Mouse (Mus musculus): ENCODE data around the gene Tada2a.
A peak's percentile ranks its signal among the peaks of the same experiment; 100 is the strongest.

Gene Tada2a

DNA sequence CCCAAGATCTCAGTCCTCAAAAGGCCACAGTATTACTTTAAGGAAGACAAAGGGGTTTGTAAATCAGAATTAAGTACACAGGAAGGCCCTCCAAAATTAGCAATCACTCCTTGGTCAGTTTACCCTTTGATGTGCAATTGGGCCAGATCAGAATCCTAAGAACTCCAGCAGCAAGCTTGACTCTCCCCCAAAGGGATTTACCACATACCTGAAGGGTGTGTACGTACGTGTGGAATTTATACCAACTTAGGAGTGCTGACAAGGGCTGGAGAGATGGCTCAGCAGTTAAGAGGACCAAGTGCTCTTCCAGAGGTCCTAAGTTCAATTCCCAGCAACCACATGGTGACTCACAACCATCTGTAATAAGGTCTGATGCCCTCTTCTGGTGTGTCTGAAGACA is 67.5 kb downstream of the Tada2a start:
- DNase-seq = no peak

DNA sequence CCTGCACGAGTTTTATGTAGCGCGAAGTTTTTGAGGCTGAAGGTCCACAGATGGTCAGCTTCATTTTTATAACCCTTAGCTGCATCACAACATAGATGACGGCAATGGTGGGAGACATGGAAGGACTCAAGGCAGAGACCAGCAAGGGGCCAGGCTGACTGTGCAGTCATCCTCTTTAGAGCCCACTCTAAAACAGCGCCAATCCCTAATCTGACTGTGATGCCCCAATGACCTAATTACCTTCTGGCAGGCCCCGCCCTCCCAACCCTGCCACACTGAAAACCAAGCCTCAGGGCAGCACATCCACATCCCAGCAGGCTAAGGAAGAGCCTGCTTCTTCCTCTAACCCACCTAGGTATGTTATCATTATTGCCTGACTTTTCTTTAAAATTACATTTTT is 68.8 kb downstream of the Tada2a start:
- DNase-seq = no peak

DNA sequence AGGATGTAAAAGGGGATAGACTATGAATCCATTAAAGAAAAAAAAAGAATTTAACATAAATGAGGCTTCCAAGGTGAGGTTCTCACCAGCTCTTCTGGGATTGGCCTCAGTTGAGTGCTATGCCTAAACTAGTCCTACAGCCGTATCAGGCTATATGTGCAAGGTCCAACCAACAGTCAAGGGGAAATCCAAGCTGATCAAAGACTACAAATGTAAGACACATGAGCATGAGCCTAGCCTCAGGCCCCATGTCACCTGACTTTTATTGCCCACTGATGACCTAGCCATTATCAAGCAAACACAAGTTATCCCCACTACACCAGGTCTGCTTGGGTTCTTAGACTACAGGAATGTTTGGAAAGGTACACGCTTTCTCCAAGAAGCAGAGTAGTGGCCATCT is 69.6 kb downstream of the Tada2a start:
- DNase-seq = no peak

DNA sequence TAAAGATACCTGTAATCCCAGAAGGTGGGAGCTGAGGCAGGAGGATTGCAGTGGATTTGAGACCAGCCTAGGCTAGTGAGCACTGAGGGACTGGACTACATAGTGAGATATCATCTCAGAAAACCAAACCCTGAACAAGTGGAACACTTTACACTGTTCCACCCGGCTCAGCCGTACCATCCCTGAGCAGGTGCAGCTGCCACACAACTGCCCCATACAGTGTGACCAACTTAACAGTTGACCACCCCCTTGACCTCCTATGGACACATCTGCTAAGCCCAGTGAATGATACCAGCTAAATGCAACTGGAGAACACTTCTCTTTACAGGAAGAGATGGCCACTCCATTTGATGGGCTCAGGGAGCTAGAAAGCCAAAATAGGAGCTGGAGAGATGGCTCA is 72.0 kb downstream of the Tada2a start:
- DNase-seq = no peak

DNA sequence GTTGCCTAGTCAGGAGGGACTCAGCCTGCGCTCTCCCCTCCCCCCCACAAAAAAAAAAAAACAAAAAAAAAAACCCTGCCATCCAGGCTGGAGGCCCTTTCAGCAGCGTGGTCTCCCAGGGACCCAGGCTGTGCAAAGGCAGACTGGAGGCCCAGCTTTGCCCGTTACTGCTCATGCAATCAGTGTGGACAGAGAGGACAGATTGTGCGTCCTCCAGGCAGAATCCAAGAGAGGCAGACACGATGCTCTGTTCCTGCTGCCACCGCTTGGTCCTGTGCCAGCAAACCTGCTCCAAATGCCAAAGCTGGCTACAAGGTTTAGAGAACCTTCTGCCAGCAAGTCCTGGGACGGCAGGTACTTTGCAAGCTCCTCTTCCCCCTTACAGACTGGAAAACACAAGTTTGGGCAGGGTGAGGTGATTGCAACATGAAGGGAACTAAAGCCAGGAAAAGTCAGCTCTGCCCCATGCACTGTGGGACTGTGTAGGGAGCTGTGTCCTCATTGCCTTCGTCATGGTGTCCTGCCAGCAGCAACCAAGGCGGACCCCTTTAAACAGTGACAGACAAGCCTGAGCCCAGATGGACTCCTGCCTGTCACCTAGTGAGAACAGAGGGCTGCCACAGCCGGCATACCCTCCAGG is 75.8 kb downstream of the Tada2a start:
- peak; percentile 43 for DNase-seq

DNA sequence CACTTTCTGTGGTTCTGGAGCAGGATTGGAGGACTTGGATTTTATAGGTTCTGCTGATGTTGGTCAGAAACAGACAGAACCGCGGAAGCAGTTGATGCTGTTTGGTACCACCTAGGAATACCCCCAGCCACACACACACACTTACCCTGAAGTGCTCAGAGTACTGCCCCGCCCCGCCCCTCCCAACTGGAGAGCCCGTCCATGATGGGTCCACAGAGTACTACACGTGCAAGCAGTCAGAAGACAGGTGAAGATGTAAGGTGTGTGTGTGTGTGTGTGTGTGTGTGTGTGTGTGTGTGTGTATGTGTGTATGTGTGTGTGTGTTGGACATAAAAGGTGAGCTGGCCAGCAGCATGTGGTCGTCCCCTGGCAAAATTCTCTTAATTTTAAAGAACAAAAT is 76.3 kb downstream of the Tada2a start:
- no peak for DNase-seq

DNA sequence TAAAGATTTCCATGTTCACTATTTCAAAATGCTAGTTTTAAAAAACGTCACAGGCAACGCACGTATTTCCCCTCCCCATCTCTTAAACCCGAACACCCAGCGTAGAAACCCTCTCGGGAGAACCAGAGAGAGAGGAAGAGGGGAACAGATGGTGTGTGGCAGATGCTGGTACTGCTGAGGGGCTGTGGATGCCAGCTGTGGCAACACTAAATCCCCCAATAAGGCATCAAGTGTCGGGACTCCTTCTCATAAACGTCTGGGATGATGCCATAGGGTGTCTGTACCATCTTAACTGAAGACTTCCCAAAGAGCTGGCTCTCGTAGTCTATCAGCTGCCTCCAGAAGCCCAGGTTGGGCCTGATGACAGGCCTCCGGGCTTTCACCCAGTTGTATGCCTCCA is 81.0 kb downstream of the Tada2a start:
- DNase-seq = no peak

DNA sequence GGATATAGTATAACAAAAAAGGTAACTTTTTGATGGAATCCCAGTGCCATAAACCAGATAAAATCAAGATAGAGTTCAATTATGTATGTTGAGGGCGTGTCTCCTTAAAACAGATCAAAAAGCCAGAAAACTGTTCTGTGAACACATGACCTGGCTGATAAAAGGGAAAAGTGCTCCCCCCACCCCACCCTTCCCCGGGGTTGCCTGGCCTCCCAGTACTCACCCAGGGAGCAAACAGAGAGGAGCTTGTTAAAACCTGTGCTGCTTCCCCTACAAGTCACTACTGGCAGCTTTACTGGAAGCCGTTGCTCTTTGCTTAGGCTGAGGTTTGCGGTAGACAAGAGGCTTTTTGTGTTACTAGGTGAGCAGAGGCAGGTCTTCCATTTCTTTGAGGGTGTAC is 82.1 kb downstream of the Tada2a start:
- no peak for DNase-seq

DNA sequence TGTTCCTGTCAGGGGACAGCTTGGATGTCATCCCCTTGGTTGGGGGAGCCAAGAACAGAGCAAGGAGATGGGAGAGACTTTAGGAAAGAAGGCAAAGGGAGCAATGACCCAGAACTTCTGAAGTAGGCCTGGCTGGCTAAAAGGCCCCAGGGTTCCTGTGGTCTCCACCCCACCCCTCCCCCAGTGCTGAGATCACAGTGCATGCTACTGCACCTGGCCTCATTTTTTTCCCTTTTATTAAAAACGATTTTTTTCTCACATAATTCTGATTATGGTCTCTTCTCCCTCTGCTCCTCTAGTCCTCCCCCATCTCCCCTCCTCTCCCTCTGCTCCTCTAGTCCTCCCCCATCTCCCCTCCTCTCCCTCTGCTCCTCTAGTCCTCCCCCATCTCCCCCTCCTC is 84.4 kb downstream of the Tada2a start:
- no peak for DNase-seq

DNA sequence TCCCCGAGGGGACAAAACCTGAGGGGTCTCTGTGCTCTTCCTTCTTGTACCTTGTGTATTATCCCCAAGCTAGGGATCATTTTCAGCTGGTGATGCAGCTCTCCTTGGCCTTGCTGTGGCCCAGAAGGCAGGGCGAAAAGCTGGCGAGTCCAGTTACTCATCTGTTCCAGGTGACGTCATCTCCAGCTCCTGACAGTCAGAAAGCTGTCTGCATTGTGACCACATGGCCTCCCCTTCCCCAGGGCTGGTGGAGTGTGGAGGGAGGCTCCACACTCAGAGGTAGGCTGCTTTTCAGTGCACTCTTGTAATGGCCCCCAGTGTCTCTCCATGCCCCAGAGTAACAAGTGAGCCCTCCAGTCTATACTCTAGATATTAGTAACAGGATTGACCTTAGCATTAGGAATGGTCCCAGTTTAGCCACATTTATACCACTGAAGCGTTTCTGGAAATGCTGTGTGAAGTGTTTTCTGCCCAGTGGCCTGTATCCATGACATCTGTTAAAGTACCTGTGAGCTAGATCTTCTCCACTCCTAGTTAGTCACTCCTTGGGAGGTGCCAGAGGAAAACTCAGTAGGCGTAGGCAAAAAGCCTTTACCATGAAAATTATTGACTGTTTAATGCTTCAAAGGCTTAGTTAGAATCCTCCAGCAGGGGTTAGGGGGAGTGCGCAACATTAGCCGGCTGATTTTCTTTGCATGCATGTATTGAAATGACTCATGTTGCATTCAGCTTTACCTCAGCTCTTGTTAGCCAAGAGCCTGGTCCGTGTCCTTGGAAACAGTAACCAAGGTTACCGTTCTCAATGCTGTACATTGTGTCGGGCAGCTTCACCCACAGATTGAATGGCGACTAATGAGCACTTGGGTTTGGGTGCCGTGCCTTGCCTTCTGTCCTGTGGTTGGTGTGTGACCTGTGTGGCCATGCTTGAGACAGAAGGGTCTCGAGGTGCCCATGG is 86.3 kb downstream of the Tada2a start:
- peak; percentile 58 for DNase-seq

DNA sequence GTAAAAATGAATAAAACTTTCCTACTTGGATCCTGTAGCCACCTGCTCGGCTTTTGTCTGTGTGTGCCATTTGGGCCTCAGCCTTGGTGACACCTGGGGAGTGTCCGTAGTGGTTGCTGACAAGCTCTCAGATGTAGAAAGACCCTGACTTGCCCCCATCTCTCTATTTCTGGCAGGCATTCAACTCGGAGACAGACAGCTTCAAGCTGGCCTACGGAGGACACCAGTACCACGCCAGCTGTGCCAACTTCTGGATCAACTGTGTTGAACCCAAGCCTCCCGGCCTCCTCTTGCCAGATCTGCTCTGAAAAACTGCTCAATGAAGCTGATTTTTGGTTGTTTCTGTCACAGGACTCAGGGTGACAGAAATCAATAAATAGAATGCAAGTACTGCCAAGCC is 88.8 kb downstream of the Tada2a start:
- DNase-seq = no peak

DNA sequence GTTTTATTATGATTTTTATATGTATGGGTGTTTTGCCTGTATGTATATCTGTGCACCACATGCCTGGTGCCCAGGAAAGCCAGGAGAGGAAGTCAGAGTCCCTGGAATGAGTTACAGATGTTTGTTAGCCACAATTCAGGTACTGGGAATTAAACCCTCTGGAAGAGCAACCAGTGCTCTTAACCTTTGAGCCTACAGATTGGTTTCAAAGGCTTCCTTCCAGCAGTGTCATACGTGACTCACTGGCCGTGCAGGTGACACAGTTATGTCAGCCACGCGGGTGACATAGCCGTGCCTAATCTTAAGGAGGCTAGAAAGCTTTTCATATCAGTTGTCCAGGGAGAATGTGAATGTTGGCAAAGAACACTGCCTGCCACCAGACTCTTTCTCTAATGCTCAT is 95.7 kb downstream of the Tada2a start:
- no peak for DNase-seq

DNA sequence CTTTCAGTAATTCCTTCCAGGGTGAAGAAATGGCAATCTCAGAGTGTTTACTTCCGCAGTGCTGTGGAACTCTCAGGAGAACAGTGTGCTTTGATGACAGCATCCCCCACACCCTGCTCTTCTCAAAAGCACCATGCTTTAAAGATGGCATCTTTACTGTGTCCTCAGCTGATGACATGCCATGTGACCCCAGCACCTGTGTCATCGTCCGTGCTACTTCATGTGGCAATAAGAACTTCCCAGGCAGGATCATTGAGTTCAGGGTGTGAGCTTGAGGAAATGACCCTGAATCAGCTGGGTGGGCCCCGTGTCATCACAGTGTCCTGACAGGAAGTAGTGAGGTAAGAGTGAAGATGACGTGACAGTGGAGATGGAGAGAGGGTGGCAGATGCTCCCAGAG is 96.8 kb downstream of the Tada2a start:
- DNase-seq = no peak

DNA sequence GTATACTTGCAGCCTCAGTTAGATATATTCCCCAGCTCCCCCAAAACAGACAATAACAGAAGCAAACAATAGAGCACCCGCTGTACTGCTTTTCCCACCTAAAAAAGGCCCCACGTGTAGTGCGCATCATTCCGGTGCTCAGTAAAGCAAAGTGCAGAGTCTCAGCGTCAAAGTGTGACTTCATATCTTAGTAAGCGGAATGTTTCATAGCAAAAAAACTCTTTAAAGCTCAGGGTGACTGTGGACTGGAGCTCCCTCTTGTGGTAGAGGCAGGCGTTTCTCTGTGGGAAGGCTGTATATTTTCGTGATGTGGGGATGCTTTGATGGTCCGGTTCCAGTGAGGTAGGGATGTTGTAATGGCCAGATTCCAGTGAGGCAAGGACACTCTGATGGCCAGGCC is 97.4 kb downstream of the Tada2a start:
- DNase-seq = no peak
